Mouse (Mus musculus) liver, embryonic 14.5 days (tissue): ENCODE measurements around the gene Zfp385b.

ENCODE experiments used
- CTCF ChIP-seq: IDR thresholded peaks from 2 replicates; pipeline ENCODE4 v1.5.1; 2016; ENCODE audit warnings: antibody characterized with exemption, low read depth, control low read depth
- EP300 ChIP-seq: IDR thresholded peaks from 2 replicates; pipeline ENCODE4 v1.6.1; 2016; ENCODE audit warnings: antibody characterized with exemption, low read depth

DNA sequence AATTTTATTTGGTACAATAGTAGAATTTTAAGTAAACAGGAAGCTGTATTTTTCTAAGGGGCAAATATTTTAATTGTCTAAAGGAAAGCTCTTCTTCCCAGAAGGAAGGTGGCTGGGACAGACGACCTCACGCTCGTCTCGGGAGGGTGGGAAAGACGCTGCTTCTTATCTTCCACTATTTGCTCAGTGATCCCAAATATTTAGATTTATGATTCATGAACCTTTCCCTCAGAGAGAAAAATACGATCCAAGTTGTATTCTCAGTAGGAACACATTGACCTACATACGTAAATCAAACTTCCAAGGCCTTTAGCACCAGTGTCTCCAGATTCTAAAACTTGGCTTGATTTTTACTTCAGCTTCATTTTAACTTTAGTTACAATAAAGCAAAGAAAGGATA is 226.0 kb downstream of the Zfp385b start:
- no peak for TF ChIP-seq CTCF
- TF ChIP-seq EP300, result no peak
